Mouse (Mus musculus) heart, adult 2 months (tissue): ENCODE results near the gene Zranb3. TPM values are rescaled to one million over a fixed set of nuclear protein-coding genes. Genes with fewer than 3 reads are reported as not detected.
"Not testable (repeated sequence)": the region's sequence is repeated elsewhere in the genome, so short reads cannot be mapped to it uniquely, and the experiment has no call there.

Experiments
- DNase-seq, 2 experiments: peaks; one replicate each; pipeline ENCODE4 v3.0.0; 2021
- H3K27ac ChIP-seq: fragments of 200-600 bp; 2 replicates; pipeline ENCODE4 v1.8.1; 2022
- H3K27me3 ChIP-seq: fragments of 200-500 bp; 2 replicates; pipeline ENCODE4 v1.6.1; 2012; ENCODE audit warnings: mild to moderate bottlenecking, low read length, inconsistent platforms, mixed read lengths; ENCODE audit not compliant: control insufficient read depth, insufficient read depth
- H3K36me3 ChIP-seq: fragments of 200-500 bp; 2 replicates; pipeline ENCODE4 v1.6.1; 2012; ENCODE audit warnings: low read length, inconsistent platforms; ENCODE audit not compliant: control insufficient read depth, insufficient read depth
- H3K4me1 ChIP-seq: fragments of 200-500 bp; 2 replicates; pipeline ENCODE4 v1.6.1; 2011; ENCODE audit warnings: low read length; ENCODE audit not compliant: control insufficient read depth, insufficient read depth
- H3K4me3 ChIP-seq: fragments of 200-600 bp; 2 replicates; pipeline ENCODE4 v1.8.1; 2022
- H3K79me2 ChIP-seq: fragments of 200-500 bp; replicated peaks from 2 replicates; pipeline ENCODE4 v1.6.1; 2012; ENCODE audit warnings: mild to moderate bottlenecking, inconsistent platforms, low read length, moderate library complexity, mixed read lengths; ENCODE audit not compliant: control insufficient read depth, insufficient read depth
- H3K9ac ChIP-seq: fragments of 200-500 bp; 2 replicates; pipeline ENCODE4 v1.6.1; 2012; ENCODE audit warnings: low read depth, mild to moderate bottlenecking, control low read depth, inconsistent platforms, low read length, mixed read lengths
- CTCF ChIP-seq: fragments of 200-600 bp; IDR thresholded peaks from 2 replicates; pipeline ENCODE4 v1.8.1; 2022; ENCODE audit warnings: antibody characterized with exemption, mild to moderate bottlenecking, moderate library complexity
- EP300 ChIP-seq: fragments of 200-500 bp; IDR thresholded peaks from 2 replicates; pipeline ENCODE4 v1.6.1; 2011; ENCODE audit warnings: low read depth, low read length, control low read depth; ENCODE audit not compliant: insufficient read depth
- POLR2A ChIP-seq: fragments of 200-500 bp; IDR thresholded peaks from 2 replicates; pipeline ENCODE4 v1.6.1; 2011; ENCODE audit warnings: mild to moderate bottlenecking, low read depth, low read length, control low read depth; ENCODE audit not compliant: insufficient read depth
- WGBS: fragments of 180-500 bp; shearing (Covaris S2); methylation state at CpG from one replicate; pipeline ENCODE4 v1.1.7; 2018; 5-methylcytosine and 5-hydroxymethylcytosine counted together
- intact Hi-C: fragments of 180-260 bp; cut with DNase I; formaldehyde crosslinking; loops from one replicate; pipeline ENCODE4 v1.15.1; 2025
- polyA plus RNA-seq: library from polyadenylated mRNA; depleted of rRNA; stranded (reverse); fragments of >200 nt; gene quantifications from 2 replicates; pipeline ENCODE4 v1.2.3, GENCODE M21; 2012
- total RNA-seq, 2 experiments: library from RNA; stranded (reverse); gene quantifications; 2 replicates each; pipeline ENCODE4 v1.2.3; 2021

The Zranb3 gene
- total and polyA plus RNA-seq, 3 experiments = 1.00 to 5.0 (median 4.8) TPM

- no peak overlapping the region for H3K27ac ChIP-seq
- intact Hi-C loops = no loop called here
- WGBS = 73% methylated on average over 2 of the region's 2 CpGs
- H3K4me3 ChIP-seq = no peak overlapping the region
- no peak for TF ChIP-seq CTCF
- TF ChIP-seq EP300 = no peak
- TF ChIP-seq POLR2A = no peak
- no peak for DNase-seq
- H3K79me2 ChIP-seq = no peaks in the 10 kb centered on the region
- H3K27me3 ChIP-seq = no peaks in the 10 kb centered on the region
- no peaks in the 10 kb centered on the region for H3K36me3 ChIP-seq
- no peaks in the 10 kb centered on the region for H3K4me1 ChIP-seq
- no peak overlapping the region for H3K9ac ChIP-seq
Observed at GRCm38 (mm10) chr1:128004371-128004720, 98.5 kb downstream of the Zranb3 start.

- no peak for DNase-seq
- Histone ChIP-seq H3K4me3 (no peak overlapping the region), H3K9ac (no peak overlapping the region), H3K4me1 (no peaks in the 10 kb centered on the region), H3K27me3 (no peaks in the 10 kb centered on the region), H3K36me3 (no peaks in the 10 kb centered on the region), H3K27ac (no peak overlapping the region), H3K79me2 (no peaks in the 10 kb centered on the region)
- TF ChIP-seq POLR2A (no peak), CTCF (no peak), EP300 (no peak)
- intact Hi-C loops = no loop called here
- WGBS = 84% methylated on average over 4 of the region's 4 CpGs
Observed at GRCm38 (mm10) chr1:128003712-128004370, 99.0 kb downstream of the Zranb3 start.

DNA sequence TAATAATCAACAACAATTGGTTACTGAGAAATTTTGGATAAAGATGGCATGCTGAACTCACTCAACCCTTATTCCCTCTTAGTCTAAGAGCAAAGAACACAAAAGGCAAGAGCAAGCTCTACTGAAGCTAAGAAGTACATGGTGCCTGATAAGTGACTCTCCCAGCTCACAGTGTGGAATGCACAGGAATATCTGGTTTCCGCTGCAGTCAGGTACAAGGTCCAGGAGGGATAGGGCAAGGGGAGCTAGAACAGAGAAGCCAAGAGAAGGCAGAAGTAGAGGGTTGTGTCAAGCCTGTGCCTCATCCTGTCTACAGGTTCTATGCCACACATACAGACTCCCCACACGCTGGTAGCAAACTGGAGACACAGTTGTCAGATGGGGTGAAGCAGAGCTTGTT lies 100.7 kb downstream of the Zranb3 start:
- no peak for DNase-seq
- 96% methylated on average over 2 of the region's 2 CpGs for whole genome bisulfite sequencing
- Histone ChIP-seq H3K4me1 (no peaks in the 10 kb centered on the region), H3K9ac (no peak overlapping the region), H3K4me3 (no peak overlapping the region), H3K27ac (no peak overlapping the region), H3K79me2 (no peaks in the 10 kb centered on the region), H3K27me3 (no peaks in the 10 kb centered on the region), H3K36me3 (no peaks in the 10 kb centered on the region)
- TF ChIP-seq POLR2A = no peak
- intact Hi-C loops = no loop called here

GRCm38 (mm10) chr1:128000931-128001330 lies 101.9 kb downstream of the Zranb3 start:
- H3K36me3 ChIP-seq, H3K4me3 ChIP-seq, H3K79me2 ChIP-seq, DNase-seq, H3K27ac ChIP-seq, H3K9ac ChIP-seq, H3K4me1 ChIP-seq, intact Hi-C loops, H3K27me3 ChIP-seq: not testable (repeated sequence)
- WGBS = 94% methylated on average over 4 of the region's 4 CpGs

GRCm38 (mm10) chr1:127993892-127994291 lies 109.0 kb downstream of the Zranb3 start:
- Histone ChIP-seq H3K79me2 (no peaks in the 10 kb centered on the region), H3K4me3 (no peak overlapping the region), H3K27ac (no peak overlapping the region), H3K27me3 (no peaks in the 10 kb centered on the region), H3K36me3 (no peaks in the 10 kb centered on the region), H3K9ac (no peak overlapping the region), H3K4me1 (peaks cover 5% of the 10 kb centered on the region)
- 96% methylated on average over 4 of the region's 4 CpGs for WGBS
- intact Hi-C loops = no loop called here
- no peak for TF ChIP-seq CTCF
- no peak for TF ChIP-seq POLR2A
- no peak for TF ChIP-seq EP300
- DNase-seq = no peak

DNA sequence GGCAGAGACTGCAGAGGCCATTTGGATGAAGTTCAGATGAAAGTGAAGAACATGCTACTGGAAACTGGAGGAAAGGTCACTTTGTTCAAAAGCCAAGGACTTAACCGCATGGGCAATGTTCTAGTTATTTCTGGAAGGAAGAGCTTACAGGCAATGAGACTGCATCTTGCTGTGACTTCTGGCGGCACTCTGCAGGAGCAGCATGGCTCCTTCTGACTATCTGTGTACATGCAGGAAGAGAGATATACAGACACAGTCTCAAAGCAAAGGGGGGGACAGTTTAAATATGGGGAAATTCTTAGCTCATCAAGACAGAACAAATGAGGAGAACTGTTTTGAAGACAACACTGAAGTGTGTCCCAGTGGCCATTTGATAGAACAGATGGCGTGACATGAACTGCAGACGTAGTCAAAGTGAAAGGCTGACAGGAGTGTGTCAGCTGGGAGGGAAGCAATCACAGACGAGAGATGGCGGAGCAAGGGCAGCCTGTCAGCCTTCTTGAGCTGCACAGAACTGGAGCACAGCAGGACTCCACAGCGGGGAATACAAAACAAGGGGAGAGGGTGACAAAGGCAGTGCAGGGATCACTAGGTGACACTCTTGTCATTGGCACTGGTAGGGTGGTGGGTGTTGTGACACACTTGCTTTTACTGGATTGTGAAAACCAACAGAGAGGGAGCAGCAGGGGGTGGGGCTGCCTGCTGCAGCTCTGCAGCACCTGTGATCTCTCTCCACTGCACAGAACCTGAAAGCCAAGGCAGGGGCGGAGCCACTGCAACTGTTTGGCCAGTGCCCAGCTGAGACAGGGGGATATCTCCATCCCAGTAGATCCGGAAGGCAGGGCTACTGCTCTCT lies 112.7 kb downstream of the Zranb3 start:
- H3K27ac ChIP-seq = peak overlapping the region; percentile 64
- H3K4me1 ChIP-seq = peaks cover 5% of the 10 kb centered on the region
- DNase-seq = peak; percentile 33 to 39
- no peaks in the 10 kb centered on the region for H3K36me3 ChIP-seq
- H3K4me3 ChIP-seq = no peak overlapping the region
- 48% methylated on average over 9 of the region's 9 CpGs for WGBS
- intact Hi-C loops = no loop called here
- H3K79me2 ChIP-seq = no peaks in the 10 kb centered on the region
- no peaks in the 10 kb centered on the region for H3K27me3 ChIP-seq
- no peak for TF ChIP-seq EP300
- no peak for TF ChIP-seq CTCF
- TF ChIP-seq POLR2A = no peak
- H3K9ac ChIP-seq = peak overlapping the region; percentile 9
